Mouse (Mus musculus): Measurements from ENCODE around the gene T. TPM values are rescaled to one million over a fixed set of nuclear protein-coding genes. Genes with fewer than 3 reads are reported as not detected.
"Not testable (repeated sequence)": the region's sequence is repeated elsewhere in the genome, so short reads cannot be mapped to it uniquely, and the experiment has no call there.

T gene
- polyA plus RNA-seq, 1 experiment = not detected

DNA sequence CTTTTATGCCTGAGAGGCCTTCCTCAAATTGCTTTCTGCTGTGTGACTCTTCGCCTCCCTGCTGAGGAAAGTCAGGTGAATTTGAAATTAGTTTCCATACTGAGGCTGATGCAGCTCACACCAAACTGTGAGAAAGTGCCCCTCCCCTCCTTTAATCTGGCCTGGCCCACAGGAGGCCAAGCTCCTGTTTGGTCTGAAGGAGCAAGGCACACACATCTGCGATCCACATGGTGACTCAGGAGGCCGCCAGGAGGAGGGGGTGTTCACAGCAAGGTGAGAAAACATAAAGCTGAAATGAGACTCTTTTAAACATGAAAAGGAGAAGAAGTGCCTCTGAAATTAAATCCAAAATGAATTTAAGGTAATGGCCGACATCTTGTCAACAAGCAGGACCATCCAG, 37.9 kb upstream of the T start:
- TF ChIP-seq CTCF (IDR thresholded peaks at IDR 0.05; ENCODE audit: extremely low read depth, insufficient read depth, insufficient read length, insufficient replicate concordance) (no peak), POLR2A (IDR thresholded peaks at IDR 0.05; ENCODE audit: low read depth, low read length) (no peak)
- DNase-seq (ENCODE audit: low read depth in 1 of 2, low spot score in 2 of 2) = no peak
- H3K4me3 ChIP-seq (ENCODE audit: extremely low read depth, insufficient read depth, insufficient read length) = no peak overlapping the region
- H3K27me3 ChIP-seq (ENCODE audit: control insufficient read depth, insufficient read depth, low read length) = no peaks in the 10 kb centered on the region
- H3K4me1 ChIP-seq (ENCODE audit: control insufficient read depth, insufficient read depth, insufficient read length) = no peaks in the 10 kb centered on the region
- H3K36me3 ChIP-seq (ENCODE audit: control insufficient read depth, insufficient read depth, low read length) = no peaks in the 10 kb centered on the region
- no peak overlapping the region for H3K27ac ChIP-seq (ENCODE audit: insufficient read depth, low read length)
- WGBS = 85% methylated on average over 4 of the region's 4 CpGs

DNA sequence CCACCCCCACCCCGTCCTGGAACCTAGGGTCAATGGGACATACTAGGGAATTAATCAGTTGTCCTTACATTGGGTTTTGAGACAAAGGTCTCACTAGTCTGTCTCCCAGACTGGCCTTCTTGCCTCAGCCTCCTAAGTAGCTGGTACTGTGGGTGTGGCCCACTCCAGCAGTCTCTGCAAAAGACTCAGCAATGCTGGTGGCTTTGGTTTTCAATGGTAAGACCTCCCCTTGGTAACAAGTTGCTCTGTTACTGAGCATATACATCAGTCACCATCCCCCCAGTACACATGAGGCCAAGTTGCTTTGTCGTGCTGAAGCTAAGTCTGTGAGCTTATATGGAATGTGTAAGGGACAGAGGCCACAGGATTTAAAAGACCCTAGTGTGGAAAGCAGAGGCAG, 36.3 kb upstream of the T start:
- no peak for TF ChIP-seq POLR2A (IDR thresholded peaks at IDR 0.05; ENCODE audit: low read depth, low read length)
- WGBS = 79% methylated on average over 2 of the region's 2 CpGs
- no peaks in the 10 kb centered on the region for H3K4me1 ChIP-seq (ENCODE audit: control insufficient read depth, insufficient read depth, insufficient read length)

DNA sequence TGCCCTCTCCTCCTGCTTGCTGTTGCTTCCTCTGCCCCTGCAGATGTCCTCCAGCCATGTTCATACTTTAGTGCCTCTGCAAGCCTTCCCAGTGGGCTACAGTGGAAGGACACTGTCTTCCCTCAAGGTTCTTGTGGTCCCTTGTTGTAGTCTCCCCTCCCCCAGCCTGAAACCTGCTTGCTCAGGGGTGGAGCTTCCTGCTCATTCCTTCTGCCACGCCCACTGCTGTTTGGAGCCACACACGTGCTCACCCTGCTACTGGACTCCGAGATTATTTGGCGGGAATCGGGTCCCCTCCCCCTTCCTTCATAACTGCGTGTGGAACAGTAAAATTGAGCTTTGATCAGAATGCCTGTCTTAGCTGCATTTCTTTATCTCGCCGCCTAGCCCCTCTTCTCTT, 30.3 kb upstream of the T start:
- H3K27me3 ChIP-seq (ENCODE audit: control insufficient read depth, insufficient read depth, low read length); H3K4me3 ChIP-seq (ENCODE audit: extremely low read depth, insufficient read depth, insufficient read length); DNase-seq (ENCODE audit: low read depth in 1 of 2, low spot score in 2 of 2); H3K27ac ChIP-seq (ENCODE audit: insufficient read depth, low read length); H3K36me3 ChIP-seq (ENCODE audit: control insufficient read depth, insufficient read depth, low read length); H3K4me1 ChIP-seq (ENCODE audit: control insufficient read depth, insufficient read depth, insufficient read length): not testable (repeated sequence)
- 57% methylated on average over 8 of the region's 8 CpGs for WGBS

More for the DNA sequence above, 36.3 kb upstream of the T start:
- H3K36me3 ChIP-seq (ENCODE audit: control insufficient read depth, insufficient read depth, low read length) = no peaks in the 10 kb centered on the region
- H3K27me3 ChIP-seq (ENCODE audit: control insufficient read depth, insufficient read depth, low read length) = no peaks in the 10 kb centered on the region
- no peak overlapping the region for H3K4me3 ChIP-seq (ENCODE audit: extremely low read depth, insufficient read depth, insufficient read length)
- no peak overlapping the region for H3K27ac ChIP-seq (ENCODE audit: insufficient read depth, low read length)
- no peak for DNase-seq (ENCODE audit: low read depth in 1 of 2, low spot score in 2 of 2)

DNA sequence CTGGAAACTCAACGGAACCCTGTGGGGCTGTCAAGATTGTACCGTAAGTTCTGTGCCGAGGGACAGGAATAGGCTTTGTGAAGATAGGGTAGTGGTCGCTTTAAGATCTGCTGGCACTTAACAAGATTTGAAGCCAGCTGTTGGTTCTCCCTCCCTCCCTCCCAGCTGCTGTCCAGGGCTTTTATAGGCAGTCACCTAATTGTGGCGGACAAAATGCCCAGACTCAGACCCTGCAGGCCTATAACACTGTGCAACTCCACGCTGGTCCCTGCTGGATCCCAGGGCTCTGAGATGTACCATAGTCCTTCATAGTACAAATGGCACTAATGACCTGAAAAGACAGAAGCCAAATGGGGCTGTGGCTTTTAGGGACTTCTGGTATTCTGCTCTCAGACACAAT, 27.9 kb upstream of the T start:
- no peaks in the 10 kb centered on the region for H3K27me3 ChIP-seq (ENCODE audit: control insufficient read depth, insufficient read depth, low read length)
- peaks cover 3% of the 10 kb centered on the region; the same call in 1 of the 2 replicates for H3K4me1 ChIP-seq (ENCODE audit: control insufficient read depth, insufficient read depth, insufficient read length)
- DNase-seq (ENCODE audit: low read depth in 1 of 2, low spot score in 2 of 2) = no peak
- 72% methylated on average over 6 of the region's 6 CpGs for WGBS
- H3K4me3 ChIP-seq (ENCODE audit: extremely low read depth, insufficient read depth, insufficient read length) = no peak overlapping the region
- no peaks in the 10 kb centered on the region for H3K36me3 ChIP-seq (ENCODE audit: control insufficient read depth, insufficient read depth, low read length)
- no peak overlapping the region for H3K27ac ChIP-seq (ENCODE audit: insufficient read depth, low read length)
- TF ChIP-seq CTCF (IDR thresholded peaks at IDR 0.05; ENCODE audit: extremely low read depth, insufficient read depth, insufficient read length, insufficient replicate concordance) (no peak), POLR2A (IDR thresholded peaks at IDR 0.05; ENCODE audit: low read depth, low read length) (no peak)

DNA sequence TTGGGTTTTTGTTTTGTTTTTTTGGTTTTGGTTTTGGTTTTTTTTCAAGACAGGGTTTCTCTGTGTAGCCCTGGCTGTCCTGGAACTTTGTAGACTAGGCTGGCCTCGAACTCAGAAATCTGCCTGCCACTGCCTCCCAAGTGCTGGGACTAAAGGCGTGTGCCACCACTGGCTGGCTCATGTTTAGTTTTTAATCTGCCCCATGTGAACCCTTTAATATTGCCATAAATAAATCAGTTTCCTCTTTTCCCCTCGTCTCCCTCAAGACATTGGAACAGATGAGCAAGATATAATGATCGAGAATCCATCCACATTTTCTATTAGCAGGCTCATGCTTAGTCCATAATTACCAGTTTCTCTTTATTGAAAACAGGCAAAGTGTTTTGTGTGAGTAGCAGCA, 26.2 kb upstream of the T start:
- 66% methylated on average over 4 of the region's 4 CpGs for WGBS
- not testable (repeated sequence) for H3K27me3 ChIP-seq (ENCODE audit: control insufficient read depth, insufficient read depth, low read length); H3K36me3 ChIP-seq (ENCODE audit: control insufficient read depth, insufficient read depth, low read length); H3K4me1 ChIP-seq (ENCODE audit: control insufficient read depth, insufficient read depth, insufficient read length); DNase-seq (ENCODE audit: low read depth in 1 of 2, low spot score in 2 of 2); H3K4me3 ChIP-seq (ENCODE audit: extremely low read depth, insufficient read depth, insufficient read length); H3K27ac ChIP-seq (ENCODE audit: insufficient read depth, low read length)

DNA sequence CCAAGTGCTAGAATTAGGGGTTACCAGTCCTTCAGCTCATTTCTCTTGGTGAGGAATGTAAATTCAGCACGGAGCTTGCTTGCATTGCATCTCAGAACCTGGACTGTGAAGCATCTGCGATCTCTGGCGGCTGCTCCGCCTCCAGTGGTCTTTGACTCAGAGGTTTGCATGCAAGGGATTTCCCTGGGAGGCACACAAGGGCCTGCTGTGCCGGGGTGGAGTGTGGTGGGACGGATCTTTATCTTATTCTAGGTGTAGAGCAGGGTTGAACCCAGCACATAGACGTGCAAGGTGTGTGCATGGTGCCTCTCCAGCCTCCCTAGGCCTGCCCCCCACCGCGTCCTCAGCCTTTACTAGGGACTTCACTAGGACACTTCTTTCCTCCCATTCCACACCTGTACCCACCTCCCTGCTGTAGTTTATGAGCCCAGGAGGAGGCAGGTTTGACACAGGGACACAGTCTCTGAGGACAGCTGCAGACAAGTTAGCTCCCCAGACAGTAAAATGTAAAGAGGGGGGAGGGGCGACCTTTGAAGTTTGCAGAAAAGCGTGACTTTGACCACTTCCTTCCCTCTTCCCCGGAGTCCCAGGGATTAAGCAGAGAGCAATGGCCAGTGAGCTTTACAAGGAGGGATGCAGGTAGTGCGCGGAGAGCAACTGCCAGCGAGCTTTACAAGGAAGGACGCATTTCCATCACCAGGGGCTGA, 25.5 kb upstream of the T start:
- Histone ChIP-seq H3K4me1 (ENCODE audit: control insufficient read depth, insufficient read depth, insufficient read length) (peaks cover 3% of the 10 kb centered on the region; the same call in 1 of the 2 replicates), H3K4me3 (ENCODE audit: extremely low read depth, insufficient read depth, insufficient read length) (no peak overlapping the region), H3K27ac (ENCODE audit: insufficient read depth, low read length) (no peak overlapping the region), H3K36me3 (ENCODE audit: control insufficient read depth, insufficient read depth, low read length) (no peaks in the 10 kb centered on the region), H3K27me3 (ENCODE audit: control insufficient read depth, insufficient read depth, low read length) (no peaks in the 10 kb centered on the region)
- WGBS = 15% methylated on average over 16 of the region's 16 CpGs
- no peak for DNase-seq (ENCODE audit: low read depth in 1 of 2, low spot score in 2 of 2)
- TF ChIP-seq POLR2A (IDR thresholded peaks at IDR 0.05; ENCODE audit: low read depth, low read length) (no peak), CTCF (IDR thresholded peaks at IDR 0.05; ENCODE audit: extremely low read depth, insufficient read depth, insufficient read length, insufficient replicate concordance) (no peak)

DNA sequence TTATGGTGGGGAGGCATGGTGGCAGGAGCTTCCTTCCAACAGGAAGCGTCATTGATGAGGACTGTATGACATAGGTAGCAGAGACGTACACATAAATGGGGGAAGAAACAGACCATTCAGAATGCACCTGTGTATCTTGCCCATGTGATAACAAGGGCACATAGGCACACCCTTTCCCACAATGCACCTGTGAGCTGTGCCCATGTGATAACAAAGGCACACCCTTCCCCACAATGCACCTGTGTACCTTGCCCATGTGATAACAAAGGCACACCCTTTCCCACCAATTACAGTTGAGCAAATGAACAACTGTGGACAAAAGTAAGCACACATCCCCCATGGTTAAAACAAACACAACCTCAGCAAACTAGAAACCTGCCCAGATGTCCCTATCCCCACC, 23.9 kb upstream of the T start:
- DNase-seq (ENCODE audit: low read depth in 1 of 2, low spot score in 2 of 2) = no peak
- no peak overlapping the region for H3K27ac ChIP-seq (ENCODE audit: insufficient read depth, low read length)
- H3K4me1 ChIP-seq (ENCODE audit: control insufficient read depth, insufficient read depth, insufficient read length) = peaks cover 3% of the 10 kb centered on the region; the same call in 1 of the 2 replicates
- 85% methylated on average over 2 of the region's 2 CpGs for WGBS
- H3K27me3 ChIP-seq (ENCODE audit: control insufficient read depth, insufficient read depth, low read length) = no peaks in the 10 kb centered on the region
- no peaks in the 10 kb centered on the region for H3K36me3 ChIP-seq (ENCODE audit: control insufficient read depth, insufficient read depth, low read length)
- no peak overlapping the region for H3K4me3 ChIP-seq (ENCODE audit: extremely low read depth, insufficient read depth, insufficient read length)
- TF ChIP-seq POLR2A (IDR thresholded peaks at IDR 0.05; ENCODE audit: low read depth, low read length) = no peak
- TF ChIP-seq CTCF (IDR thresholded peaks at IDR 0.05; ENCODE audit: extremely low read depth, insufficient read depth, insufficient read length, insufficient replicate concordance) = no peak

Measured in spleen, adult 2 months (tissue).